Mouse (Mus musculus): Measurements from ENCODE around the gene Etfbkmt. TPM values are rescaled to one million over a fixed set of nuclear protein-coding genes. Genes with fewer than 3 reads are reported as not detected.

Etfbkmt gene
- polyA plus RNA-seq (2015; fragmentation: Nextera tagmentation; extraction: Ambion mirVana): 21.5 and 21.6 TPM in 2 replicates

GRCm38 (mm10) chr6:149139471-149139870 is at the start of gene Etfbkmt:
Etfbkmt (plus strand) TSS chr6:149139849.
- Histone ChIP-seq H3K4me2 (replicated peaks; ENCODE audit: low read depth, low read length) (no peak within 1 kb of the TSS), H3K9ac (replicated peaks; ENCODE audit: low read length) (no peak within 1 kb of the TSS), H3K27me3 (ENCODE audit: insufficient read depth, low read length) (no peaks in the 10 kb centered on the region), H3K36me3 (ENCODE audit: insufficient read depth, low read length) (peaks cover 7% of the 10 kb centered on the region; the same call in 1 of the 2 replicates), H3K9me3 (ENCODE audit: low read length) (no peaks in the 10 kb centered on the region), H3K4me1 (ENCODE audit: insufficient read depth, low read length) (peaks cover 22% of the 10 kb centered on the region), H3K27ac (ENCODE audit: low read length) (no peak within 1 kb of the TSS), H3K4me3 (ENCODE audit: low read length) (no peak within 1 kb of the TSS)
- WGBS: 80% methylated on average over 1 of the region's 1 CpGs
- no peak for ATAC-seq (ENCODE audit: low FRiP score, low TSS enrichment)

GRCm38 (mm10) chr6:149092406-149092805 is 47.2 kb upstream of the Etfbkmt start:
- no peak for ATAC-seq (ENCODE audit: low FRiP score, low TSS enrichment)
- Histone ChIP-seq H3K27ac (ENCODE audit: low read length) (no peak overlapping the region), H3K9me3 (ENCODE audit: low read length) (no peaks in the 10 kb centered on the region), H3K4me3 (ENCODE audit: low read length) (no peak overlapping the region), H3K4me2 (replicated peaks; ENCODE audit: low read depth, low read length) (no peak overlapping the region), H3K36me3 (ENCODE audit: insufficient read depth, low read length) (no peaks in the 10 kb centered on the region), H3K4me1 (ENCODE audit: insufficient read depth, low read length) (peaks cover 11% of the 10 kb centered on the region), H3K27me3 (ENCODE audit: insufficient read depth, low read length) (no peaks in the 10 kb centered on the region), H3K9ac (replicated peaks; ENCODE audit: low read length) (no peak overlapping the region)
- WGBS: 95% methylated on average over 6 of the region's 6 CpGs

GRCm38 (mm10) chr6:149093465-149093864 is 46.2 kb upstream of the Etfbkmt start:
- no peaks in the 10 kb centered on the region for H3K27me3 ChIP-seq (ENCODE audit: insufficient read depth, low read length)
- H3K9ac ChIP-seq (replicated peaks; ENCODE audit: low read length): no peak overlapping the region
- H3K4me1 ChIP-seq (ENCODE audit: insufficient read depth, low read length): peaks cover 11% of the 10 kb centered on the region
- no peaks in the 10 kb centered on the region for H3K36me3 ChIP-seq (ENCODE audit: insufficient read depth, low read length)
- H3K9me3 ChIP-seq (ENCODE audit: low read length): no peaks in the 10 kb centered on the region
- 5% methylated on average over 5 of the region's 5 CpGs for WGBS
- 0 out of 2 replicates have a peak overlapping the region, but pooled peaks have one; percentile 21 for H3K4me2 ChIP-seq (replicated peaks; ENCODE audit: low read depth, low read length)
- ATAC-seq (ENCODE audit: low FRiP score, low TSS enrichment): peak; percentile 89
- peak overlapping the region; percentile 65; the same call in 1 of the 2 replicates for H3K27ac ChIP-seq (ENCODE audit: low read length)
- no peak overlapping the region for H3K4me3 ChIP-seq (ENCODE audit: low read length)

GRCm38 (mm10) chr6:149094555-149094954 is 45.1 kb upstream of the Etfbkmt start:
- Histone ChIP-seq H3K36me3 (ENCODE audit: insufficient read depth, low read length) (no peaks in the 10 kb centered on the region), H3K9me3 (ENCODE audit: low read length) (no peaks in the 10 kb centered on the region), H3K9ac (replicated peaks; ENCODE audit: low read length) (no peak overlapping the region), H3K27me3 (ENCODE audit: insufficient read depth, low read length) (no peaks in the 10 kb centered on the region), H3K4me2 (replicated peaks; ENCODE audit: low read depth, low read length) (no peak overlapping the region), H3K4me3 (ENCODE audit: low read length) (no peak overlapping the region), H3K4me1 (ENCODE audit: insufficient read depth, low read length) (peaks cover 11% of the 10 kb centered on the region), H3K27ac (ENCODE audit: low read length) (no peak overlapping the region)
- ATAC-seq (ENCODE audit: low FRiP score, low TSS enrichment): no peak
- WGBS: 62% methylated on average over 1 of the region's 1 CpGs

- no peak overlapping the region for H3K9ac ChIP-seq (replicated peaks; ENCODE audit: low read length)
- ATAC-seq (ENCODE audit: low FRiP score, low TSS enrichment): no peak
- H3K9me3 ChIP-seq (ENCODE audit: low read length): no peaks in the 10 kb centered on the region
- no peaks in the 10 kb centered on the region for H3K27me3 ChIP-seq (ENCODE audit: insufficient read depth, low read length)
- H3K4me3 ChIP-seq (ENCODE audit: low read length): no peak overlapping the region
- H3K4me1 ChIP-seq (ENCODE audit: insufficient read depth, low read length): peaks cover 11% of the 10 kb centered on the region
- H3K4me2 ChIP-seq (replicated peaks; ENCODE audit: low read depth, low read length): no peak overlapping the region
- H3K36me3 ChIP-seq (ENCODE audit: insufficient read depth, low read length): no peaks in the 10 kb centered on the region
- no peak overlapping the region for H3K27ac ChIP-seq (ENCODE audit: low read length)
- 66% methylated on average over 6 of the region's 6 CpGs for WGBS
These were observed 44.3 kb upstream of the Etfbkmt start for GRCm38 (mm10) chr6:149095389-149095788.

GRCm38 (mm10) chr6:149096233-149096632 is 43.4 kb upstream of the Etfbkmt start:
- Histone ChIP-seq H3K9me3 (ENCODE audit: low read length) (no peaks in the 10 kb centered on the region), H3K4me1 (ENCODE audit: insufficient read depth, low read length) (peaks cover 11% of the 10 kb centered on the region), H3K27me3 (ENCODE audit: insufficient read depth, low read length) (no peaks in the 10 kb centered on the region), H3K4me3 (ENCODE audit: low read length) (no peak overlapping the region), H3K9ac (replicated peaks; ENCODE audit: low read length) (no peak overlapping the region), H3K4me2 (replicated peaks; ENCODE audit: low read depth, low read length) (no peak overlapping the region), H3K36me3 (ENCODE audit: insufficient read depth, low read length) (no peaks in the 10 kb centered on the region), H3K27ac (ENCODE audit: low read length) (no peak overlapping the region)
- WGBS: 77% methylated on average over 2 of the region's 2 CpGs
- ATAC-seq (ENCODE audit: low FRiP score, low TSS enrichment): no peak

- H3K9ac ChIP-seq (replicated peaks; ENCODE audit: low read length): no peak overlapping the region
- no peak overlapping the region for H3K27ac ChIP-seq (ENCODE audit: low read length)
- H3K4me2 ChIP-seq (replicated peaks; ENCODE audit: low read depth, low read length): no peak overlapping the region
- WGBS: 94% methylated on average over 1 of the region's 1 CpGs
- peaks cover 16% of the 10 kb centered on the region for H3K4me1 ChIP-seq (ENCODE audit: insufficient read depth, low read length)
- no peaks in the 10 kb centered on the region for H3K9me3 ChIP-seq (ENCODE audit: low read length)
- H3K4me3 ChIP-seq (ENCODE audit: low read length): no peak overlapping the region
- no peaks in the 10 kb centered on the region for H3K27me3 ChIP-seq (ENCODE audit: insufficient read depth, low read length)
- no peak for ATAC-seq (ENCODE audit: low FRiP score, low TSS enrichment)
- no peaks in the 10 kb centered on the region for H3K36me3 ChIP-seq (ENCODE audit: insufficient read depth, low read length)
These were observed 42.4 kb upstream of the Etfbkmt start for GRCm38 (mm10) chr6:149097276-149097675.

GRCm38 (mm10) chr6:149098993-149099392 is 40.7 kb upstream of the Etfbkmt start:
- no peak overlapping the region for H3K27ac ChIP-seq (ENCODE audit: low read length)
- H3K27me3 ChIP-seq (ENCODE audit: insufficient read depth, low read length): no peaks in the 10 kb centered on the region
- H3K36me3 ChIP-seq (ENCODE audit: insufficient read depth, low read length): no peaks in the 10 kb centered on the region
- H3K4me2 ChIP-seq (replicated peaks; ENCODE audit: low read depth, low read length): no peak overlapping the region
- H3K4me1 ChIP-seq (ENCODE audit: insufficient read depth, low read length): peaks cover 12% of the 10 kb centered on the region; the same call in 1 of the 2 replicates
- H3K9me3 ChIP-seq (ENCODE audit: low read length): no peaks in the 10 kb centered on the region
- ATAC-seq (ENCODE audit: low FRiP score, low TSS enrichment): no peak
- no peak overlapping the region for H3K4me3 ChIP-seq (ENCODE audit: low read length)
- H3K9ac ChIP-seq (replicated peaks; ENCODE audit: low read length): no peak overlapping the region

GRCm38 (mm10) chr6:149100174-149101075 is 39.2 kb upstream of the Etfbkmt start:
- no peaks in the 10 kb centered on the region for H3K36me3 ChIP-seq (ENCODE audit: insufficient read depth, low read length)
- peak; percentile 66 for ATAC-seq (ENCODE audit: low FRiP score, low TSS enrichment)
- no peaks in the 10 kb centered on the region for H3K9me3 ChIP-seq (ENCODE audit: low read length)
- WGBS: 1% methylated on average over 52 of the region's 52 CpGs
- H3K4me3 ChIP-seq (ENCODE audit: low read length): peak overlapping the region; percentile 73
- peak overlapping the region; percentile 88 for H3K9ac ChIP-seq (replicated peaks; ENCODE audit: low read length)
- H3K4me1 ChIP-seq (ENCODE audit: insufficient read depth, low read length): peaks cover 6% of the 10 kb centered on the region; the same call in 1 of the 2 replicates
- H3K4me2 ChIP-seq (replicated peaks; ENCODE audit: low read depth, low read length): peak overlapping the region; percentile 81
- peak overlapping the region; percentile 96 for H3K27ac ChIP-seq (ENCODE audit: low read length)
- no peaks in the 10 kb centered on the region for H3K27me3 ChIP-seq (ENCODE audit: insufficient read depth, low read length)

Data from kidney, embryonic 16.5 days (tissue).